Mouse (Mus musculus) kidney, embryonic 15.5 days (tissue): ENCODE data around the gene Tollip. TPM values are rescaled to one million over a fixed set of nuclear protein-coding genes. Genes with fewer than 3 reads are reported as not detected.

Experiments used
- ATAC-seq: fragments of 200-750 bp; cut with Nextera tagmentation; replicated peaks from 2 replicates; pipeline ENCODE4 v1.8.0; 2017; ENCODE audit warnings: moderate TSS enrichment; ENCODE audit not compliant: low FRiP score
- H3K27ac ChIP-seq: fragments of 300-500 bp; sonication (generic); 2 replicates; pipeline ENCODE4 v1.5.1; 2015; ENCODE audit warnings: mild to moderate bottlenecking, inconsistent platforms
- H3K27me3 ChIP-seq: fragments of 300-500 bp; sonication (generic); 2 replicates; pipeline ENCODE4 v1.6.1; 2015; ENCODE audit warnings: inconsistent platforms
- H3K36me3 ChIP-seq: fragments of 300-500 bp; sonication (generic); 2 replicates; pipeline ENCODE4 v1.6.1; 2015; ENCODE audit warnings: inconsistent platforms
- H3K4me1 ChIP-seq: fragments of 300-500 bp; sonication (generic); 2 replicates; pipeline ENCODE4 v1.6.1; 2015; ENCODE audit warnings: inconsistent platforms
- H3K4me2 ChIP-seq: fragments of 300-500 bp; sonication (generic); 2 replicates; pipeline ENCODE4 v1.6.1; 2015; ENCODE audit warnings: moderate library complexity, mild to moderate bottlenecking, inconsistent platforms
- H3K4me3 ChIP-seq: fragments of 300-500 bp; sonication (generic); replicated peaks from 2 replicates; pipeline ENCODE4 v1.5.1; 2015; ENCODE audit warnings: mild to moderate bottlenecking, inconsistent platforms
- H3K9ac ChIP-seq: fragments of 300-500 bp; sonication (generic); 2 replicates; pipeline ENCODE4 v1.6.1; 2015; ENCODE audit warnings: mild to moderate bottlenecking, inconsistent platforms
- H3K9me3 ChIP-seq: fragments of 300-500 bp; sonication (generic); replicated peaks from 2 replicates; pipeline ENCODE4 v1.6.1; 2016; ENCODE audit warnings: inconsistent platforms
- WGBS: fragments of 180-500 bp; shearing (Covaris S2); methylation state at CpG from one replicate; pipeline ENCODE4 v1.1.7; 2015; ENCODE audit warnings: mixed read lengths; 5-methylcytosine and 5-hydroxymethylcytosine counted together
- polyA plus RNA-seq: library from polyadenylated mRNA; unstranded; fragments of >200 nt; fragmentation: Nextera tagmentation; extraction: Ambion mirVana; gene quantifications from 2 replicates; pipeline ENCODE4 v1.2.1, GENCODE M21; 2015

Gene Tollip
- 41.3 and 45.6 TPM in 2 replicates for polyA plus RNA-seq

GRCm38 (mm10) chr7:141918407-141918806, at the start of gene Tollip:
Gene Tollip (minus strand): TSS chr7:141918507.
- no peak within 1 kb of the TSS for H3K27ac ChIP-seq
- H3K9me3 ChIP-seq, result no peaks in the 10 kb centered on the region
- no peak for ATAC-seq
- H3K4me3 ChIP-seq, result no peak within 1 kb of the TSS
- H3K4me2 ChIP-seq, result no peak within 1 kb of the TSS
- H3K4me1 ChIP-seq, result no peaks in the 10 kb centered on the region
- H3K36me3 ChIP-seq, result no peaks in the 10 kb centered on the region
- peaks cover 17% of the 10 kb centered on the region for H3K27me3 ChIP-seq
- 91% methylated on average over 2 of the region's 2 CpGs for WGBS
- H3K9ac ChIP-seq, result no peak within 1 kb of the TSS

DNA sequence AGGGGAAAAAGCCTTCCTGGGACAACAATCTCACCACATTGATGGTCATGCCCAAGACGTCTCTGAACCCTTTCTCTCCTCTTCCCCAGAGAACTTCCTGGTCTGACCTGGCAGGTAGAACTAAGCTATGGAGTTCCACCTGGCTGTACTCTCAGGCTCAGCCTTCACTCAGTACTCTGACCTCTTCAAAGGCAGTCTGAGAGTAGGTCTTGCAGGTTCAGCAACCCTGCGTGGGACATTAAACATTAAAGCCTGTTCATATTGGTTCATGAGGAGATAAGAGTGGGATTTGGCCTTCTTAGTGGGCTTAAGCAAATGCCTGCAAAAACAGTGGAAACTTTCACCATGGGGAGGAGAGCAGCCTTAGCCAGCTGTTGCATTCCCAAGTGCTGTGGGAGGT, 48.0 kb upstream of the Tollip start:
- Histone ChIP-seq H3K9me3 (no peaks in the 10 kb centered on the region), H3K4me1 (no peaks in the 10 kb centered on the region), H3K36me3 (no peaks in the 10 kb centered on the region), H3K4me2 (no peak overlapping the region), H3K27me3 (no peaks in the 10 kb centered on the region), H3K4me3 (no peak overlapping the region), H3K27ac (no peak overlapping the region), H3K9ac (no peak overlapping the region)
- no peak for ATAC-seq
- 70% methylated on average over 2 of the region's 2 CpGs for WGBS

DNA sequence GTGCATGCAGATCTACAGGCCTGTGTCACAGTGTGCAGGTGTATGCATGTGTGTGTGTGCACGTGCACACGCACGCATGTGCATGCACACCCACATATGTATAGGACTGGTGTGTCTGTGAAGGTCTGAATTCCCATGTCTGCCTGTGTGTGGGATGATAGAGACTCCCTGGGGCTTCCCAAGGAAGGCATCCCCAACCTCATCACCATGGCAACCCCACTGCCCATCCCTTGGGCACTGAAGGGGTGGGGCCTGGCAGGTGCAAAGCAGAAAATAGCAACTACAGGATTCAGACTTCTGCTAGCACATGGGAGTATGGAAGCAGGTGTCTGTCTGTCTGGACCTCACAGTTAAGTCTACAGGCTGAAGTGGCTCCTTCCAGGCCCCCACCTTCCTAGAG, 44.2 kb upstream of the Tollip start:
- no peak for ATAC-seq
- Histone ChIP-seq H3K9me3 (no peaks in the 10 kb centered on the region), H3K4me2 (no peak overlapping the region), H3K27me3 (0 out of 2 replicates have a peak, but pooled peaks cover 2% of the 10 kb centered on the region), H3K27ac (no peak overlapping the region), H3K9ac (no peak overlapping the region), H3K4me3 (no peak overlapping the region), H3K4me1 (no peaks in the 10 kb centered on the region), H3K36me3 (no peaks in the 10 kb centered on the region)
- 88% methylated on average over 3 of the region's 3 CpGs for WGBS

DNA sequence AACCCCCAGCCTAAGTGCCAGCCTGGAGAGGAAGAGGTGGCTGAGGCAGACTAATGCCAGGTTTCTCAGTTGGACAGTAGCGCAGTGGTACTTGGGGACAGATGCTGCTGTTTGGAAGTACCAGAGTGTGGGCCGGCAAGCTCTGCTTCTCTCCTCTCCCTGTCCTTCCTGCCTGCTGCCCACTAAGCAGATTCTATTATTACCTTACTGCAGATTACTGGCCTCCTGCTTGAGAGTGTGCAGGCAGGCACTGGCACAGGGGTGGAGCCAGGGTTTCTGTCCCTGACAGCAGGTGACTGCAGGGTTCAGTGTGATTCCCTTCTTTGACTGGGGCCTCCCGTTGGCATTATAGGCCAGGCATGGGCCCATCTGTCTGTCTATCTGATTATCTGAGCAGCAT, 43.2 kb upstream of the Tollip start:
- 0 out of 2 replicates have a peak, but pooled peaks cover 4% of the 10 kb centered on the region for H3K27me3 ChIP-seq
- H3K36me3 ChIP-seq, result no peaks in the 10 kb centered on the region
- 88% methylated on average over 3 of the region's 3 CpGs for WGBS
- no peak overlapping the region for H3K4me3 ChIP-seq
- H3K9ac ChIP-seq, result no peak overlapping the region
- H3K9me3 ChIP-seq, result no peaks in the 10 kb centered on the region
- ATAC-seq, result no peak
- H3K4me2 ChIP-seq, result no peak overlapping the region
- H3K27ac ChIP-seq, result no peak overlapping the region
- H3K4me1 ChIP-seq, result no peaks in the 10 kb centered on the region

DNA sequence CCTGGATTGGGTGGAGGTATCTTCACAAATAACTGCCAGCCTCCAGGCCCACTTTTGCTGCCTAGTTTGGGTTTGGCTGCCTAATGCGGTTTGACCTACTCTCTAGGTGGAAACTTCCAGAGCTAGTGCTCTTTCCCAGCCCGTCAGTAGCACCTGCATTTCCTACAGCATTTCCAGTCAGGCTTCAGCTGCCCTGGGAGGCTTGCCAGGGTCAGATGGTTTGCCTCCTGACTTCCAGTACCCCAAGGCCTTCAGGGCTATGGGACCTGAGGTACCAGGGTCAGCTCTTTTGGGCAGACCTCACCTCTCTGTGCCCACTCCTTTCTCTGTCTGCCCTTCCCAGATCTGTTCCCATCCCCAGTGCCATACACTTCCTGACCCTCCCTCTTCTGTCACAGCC, 42.6 kb upstream of the Tollip start:
- Histone ChIP-seq H3K27ac (no peak overlapping the region), H3K9ac (no peak overlapping the region), H3K4me3 (no peak overlapping the region), H3K4me2 (no peak overlapping the region), H3K36me3 (no peaks in the 10 kb centered on the region), H3K27me3 (0 out of 2 replicates have a peak, but pooled peaks cover 4% of the 10 kb centered on the region), H3K9me3 (no peaks in the 10 kb centered on the region), H3K4me1 (no peaks in the 10 kb centered on the region)
- 91% methylated on average over 2 of the region's 2 CpGs for WGBS
- no peak for ATAC-seq

DNA sequence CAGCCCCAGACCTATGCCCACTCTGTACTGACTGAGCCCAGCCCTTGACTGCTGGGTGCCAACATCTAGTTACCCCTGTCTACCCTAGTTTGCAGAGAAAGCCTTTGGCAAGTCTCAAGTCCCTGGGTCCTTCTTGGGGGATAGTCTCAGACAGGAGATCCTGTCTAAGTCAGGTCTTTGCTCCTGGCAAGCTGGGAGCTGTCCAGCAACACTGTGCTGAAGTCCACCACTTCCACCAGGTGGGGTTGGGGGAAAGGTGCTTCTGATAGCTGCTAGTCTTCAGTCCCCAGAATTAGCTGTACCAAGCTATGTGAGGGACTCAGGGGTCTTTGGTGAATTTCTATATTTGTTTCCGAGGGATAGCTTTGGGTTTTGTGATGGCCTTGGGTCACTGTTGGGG, 40.8 kb upstream of the Tollip start:
- H3K27me3 ChIP-seq, result peaks cover 7% of the 10 kb centered on the region
- no peaks in the 10 kb centered on the region for H3K4me1 ChIP-seq
- no peaks in the 10 kb centered on the region for H3K36me3 ChIP-seq
- 73% methylated on average over 1 of the region's 1 CpGs for WGBS
- no peak overlapping the region for H3K27ac ChIP-seq
- H3K4me3 ChIP-seq, result no peak overlapping the region
- H3K9me3 ChIP-seq, result no peaks in the 10 kb centered on the region
- H3K9ac ChIP-seq, result no peak overlapping the region
- ATAC-seq, result no peak
- H3K4me2 ChIP-seq, result no peak overlapping the region

DNA sequence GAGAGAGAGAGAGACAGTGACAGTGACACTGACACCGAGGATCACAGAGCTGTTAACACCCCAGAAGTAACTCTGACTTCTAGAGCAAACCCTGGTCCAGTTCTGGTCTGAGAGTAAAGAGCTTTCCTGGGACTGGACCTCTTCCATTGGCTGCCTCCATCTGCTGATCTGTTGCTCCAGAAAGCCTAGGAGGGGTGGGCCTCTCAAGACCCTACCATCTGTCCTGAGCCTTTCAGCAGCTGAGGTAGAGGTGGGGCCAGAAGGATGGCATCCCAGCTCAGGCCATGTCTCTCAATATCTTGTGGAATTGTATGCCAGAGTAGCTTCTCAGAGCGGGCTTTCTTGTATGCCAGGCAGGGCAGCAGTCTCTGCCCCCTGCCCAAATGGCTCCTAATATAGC, 39.9 kb upstream of the Tollip start:
- no peak overlapping the region for H3K4me2 ChIP-seq
- no peaks in the 10 kb centered on the region for H3K36me3 ChIP-seq
- H3K9ac ChIP-seq, result no peak overlapping the region
- H3K4me3 ChIP-seq, result no peak overlapping the region
- ATAC-seq, result no peak
- 93% methylated on average over 2 of the region's 2 CpGs for WGBS
- no peaks in the 10 kb centered on the region for H3K4me1 ChIP-seq
- peaks cover 16% of the 10 kb centered on the region for H3K27me3 ChIP-seq
- no peak overlapping the region for H3K27ac ChIP-seq
- H3K9me3 ChIP-seq, result no peaks in the 10 kb centered on the region

GRCm38 (mm10) chr7:141957524-141958051, 39.3 kb upstream of the Tollip start:
- no peak for ATAC-seq
- H3K36me3 ChIP-seq, result no peaks in the 10 kb centered on the region
- H3K9me3 ChIP-seq, result no peaks in the 10 kb centered on the region
- no peak overlapping the region for H3K4me3 ChIP-seq
- no peaks in the 10 kb centered on the region for H3K4me1 ChIP-seq
- no peak overlapping the region for H3K4me2 ChIP-seq
- 90% methylated on average over 4 of the region's 4 CpGs for WGBS
- H3K27ac ChIP-seq, result no peak overlapping the region
- H3K9ac ChIP-seq, result no peak overlapping the region
- H3K27me3 ChIP-seq, result peaks cover 22% of the 10 kb centered on the region

DNA sequence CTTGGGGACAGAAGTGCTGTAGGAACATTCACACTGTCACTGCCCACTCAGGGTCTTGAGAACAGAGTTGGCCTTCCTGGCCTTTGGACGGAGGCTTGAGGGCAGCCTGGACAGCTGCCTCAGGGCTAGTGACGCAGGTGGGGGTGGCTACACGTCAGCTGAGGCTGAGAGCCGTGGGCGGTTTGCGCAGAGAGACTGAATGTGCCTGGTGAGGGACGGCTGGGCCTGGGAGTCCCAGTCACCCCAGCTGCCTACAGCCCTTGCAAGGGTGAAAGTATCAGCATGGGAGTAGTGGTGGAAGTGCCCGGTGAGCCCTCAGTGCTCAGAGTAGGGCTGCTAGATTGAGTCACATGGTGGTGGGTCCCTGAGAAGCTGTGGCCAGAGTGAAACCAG, 37.9 kb upstream of the Tollip start:
- Histone ChIP-seq H3K4me1 (no peaks in the 10 kb centered on the region), H3K36me3 (no peaks in the 10 kb centered on the region), H3K9me3 (no peaks in the 10 kb centered on the region), H3K4me3 (no peak overlapping the region), H3K4me2 (no peak overlapping the region), H3K27ac (no peak overlapping the region), H3K9ac (no peak overlapping the region), H3K27me3 (peaks cover 36% of the 10 kb centered on the region)
- WGBS, result 75% methylated on average over 8 of the region's 8 CpGs
- ATAC-seq, result no peak

DNA sequence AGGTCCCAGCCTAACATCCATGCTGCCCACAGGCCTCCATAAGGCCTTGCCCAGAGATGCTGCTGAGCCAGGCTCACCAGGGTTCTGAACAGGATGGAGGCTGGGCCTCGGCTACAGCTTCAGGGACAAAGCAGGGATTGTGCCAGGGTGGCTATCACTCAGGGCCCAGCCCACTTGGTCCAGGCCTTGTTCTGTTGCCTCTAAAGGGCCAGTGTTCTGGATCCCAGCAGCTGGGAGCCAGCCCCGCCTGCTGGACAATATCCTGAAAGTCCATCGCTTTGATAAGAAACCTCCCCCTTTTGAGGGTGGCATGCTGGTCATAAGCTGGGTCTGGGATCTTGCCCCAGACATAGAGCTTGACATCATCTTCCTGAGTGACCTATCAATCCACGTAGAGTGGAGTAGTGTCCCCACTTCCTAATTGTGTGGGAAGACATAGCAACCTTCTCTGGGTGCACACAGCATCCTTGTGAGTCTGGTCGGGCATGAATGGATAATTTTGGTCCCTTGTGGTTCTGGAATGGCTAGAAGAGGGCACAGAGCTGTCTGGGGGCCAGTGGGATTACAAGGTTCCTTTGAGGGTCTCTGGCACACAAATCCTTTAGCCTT, 37.4 kb upstream of the Tollip start:
- no peak overlapping the region for H3K4me2 ChIP-seq
- no peaks in the 10 kb centered on the region for H3K4me1 ChIP-seq
- H3K4me3 ChIP-seq, result no peak overlapping the region
- WGBS, result 83% methylated on average over 5 of the region's 5 CpGs
- H3K27ac ChIP-seq, result no peak overlapping the region
- ATAC-seq, result no peak
- no peaks in the 10 kb centered on the region for H3K36me3 ChIP-seq
- H3K27me3 ChIP-seq, result peaks cover 41% of the 10 kb centered on the region
- no peak overlapping the region for H3K9ac ChIP-seq
- no peaks in the 10 kb centered on the region for H3K9me3 ChIP-seq

- Histone ChIP-seq H3K4me1 (peaks cover 12% of the 10 kb centered on the region), H3K27me3 (peaks cover 61% of the 10 kb centered on the region), H3K36me3 (no peaks in the 10 kb centered on the region), H3K9me3 (no peaks in the 10 kb centered on the region), H3K4me3 (no peak overlapping the region), H3K27ac (no peak overlapping the region), H3K9ac (no peak overlapping the region), H3K4me2 (no peak overlapping the region)
- WGBS, result 63% methylated on average over 6 of the region's 6 CpGs
- ATAC-seq, result no peak
These were observed 35.3 kb upstream of the Tollip start for GRCm38 (mm10) chr7:141953616-141954015.

- no peak for ATAC-seq
- H3K27ac ChIP-seq, result no peak overlapping the region
- no peaks in the 10 kb centered on the region for H3K36me3 ChIP-seq
- H3K9me3 ChIP-seq, result no peaks in the 10 kb centered on the region
- WGBS, result 77% methylated on average over 4 of the region's 4 CpGs
- peaks cover 68% of the 10 kb centered on the region for H3K27me3 ChIP-seq
- peaks cover 12% of the 10 kb centered on the region for H3K4me1 ChIP-seq
- no peak overlapping the region for H3K4me3 ChIP-seq
- no peak overlapping the region for H3K9ac ChIP-seq
- no peak overlapping the region for H3K4me2 ChIP-seq
These were observed 34.6 kb upstream of the Tollip start for GRCm38 (mm10) chr7:141952920-141953319.

- H3K27ac ChIP-seq, result no peak overlapping the region
- no peak overlapping the region for H3K4me3 ChIP-seq
- H3K9me3 ChIP-seq, result no peaks in the 10 kb centered on the region
- 87% methylated on average over 4 of the region's 4 CpGs for WGBS
- H3K9ac ChIP-seq, result no peak overlapping the region
- ATAC-seq, result no peak
- H3K4me2 ChIP-seq, result no peak overlapping the region
- H3K36me3 ChIP-seq, result no peaks in the 10 kb centered on the region
- peaks cover 12% of the 10 kb centered on the region for H3K4me1 ChIP-seq
- peaks cover 75% of the 10 kb centered on the region for H3K27me3 ChIP-seq
These were observed 33.5 kb upstream of the Tollip start for GRCm38 (mm10) chr7:141951821-141952220.
